Mouse (Mus musculus): ENCODE measurements around the gene Pheta2. TPM values are rescaled to one million over a fixed set of nuclear protein-coding genes. Genes with fewer than 3 reads are reported as not detected.

The Pheta2 gene
- polyA plus RNA-seq, 1 experiment from 2014 or later, result 43.8 TPM

- Histone ChIP-seq H3K4me3 (replicated peaks) (no peak overlapping the region), H3K4me2 (no peak overlapping the region), H3K9ac (no peak overlapping the region), H3K36me3 (peaks cover 18% of the 10 kb centered on the region), H3K4me1 (replicated peaks) (peaks cover 14% of the 10 kb centered on the region), H3K9me3 (replicated peaks) (peaks cover 4% of the 10 kb centered on the region; the same call in 1 of the 2 replicates), H3K27me3 (no peaks in the 10 kb centered on the region), H3K27ac (no peak overlapping the region)
- WGBS (ENCODE audit: insufficient replicate concordance), result 59% methylated on average over 2 of the region's 2 CpGs
- no peak for ATAC-seq (ENCODE audit: low read depth)
- no peak for DNase-seq
These were observed 13.4 kb upstream of the Pheta2 start for GRCm38 (mm10) chr15:82325382-82325781.

DNA sequence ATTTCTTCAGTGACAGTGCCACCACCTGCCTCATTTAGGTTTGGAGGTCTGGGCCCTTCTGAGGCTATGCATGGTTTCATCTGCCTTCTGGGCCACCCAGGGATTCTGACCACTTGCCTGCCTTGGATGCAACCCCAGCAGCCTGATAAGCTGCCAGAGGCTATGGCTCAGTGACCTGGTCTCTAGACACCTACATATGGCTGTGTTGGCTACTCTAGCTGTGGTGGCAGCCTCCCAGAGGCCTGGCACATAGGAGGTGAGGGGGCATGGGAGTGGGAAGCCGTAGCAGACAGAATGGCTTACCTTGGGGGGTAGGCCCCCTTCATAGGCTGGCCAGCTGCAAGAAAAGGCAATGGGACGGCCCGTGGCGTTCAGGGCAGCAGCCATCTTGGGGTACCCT is 3.5 kb upstream of the Pheta2 start:
- Histone ChIP-seq H3K27me3 (no peaks in the 10 kb centered on the region), H3K9me3 (replicated peaks) (no peaks in the 10 kb centered on the region), H3K4me3 (replicated peaks) (no peak overlapping the region), H3K27ac (no peak overlapping the region), H3K9ac (0 out of 2 replicates have a peak overlapping the region, but pooled peaks have one; percentile 6), H3K4me2 (no peak overlapping the region), H3K4me1 (replicated peaks) (peaks cover 38% of the 10 kb centered on the region), H3K36me3 (peaks cover 62% of the 10 kb centered on the region)
- ATAC-seq (ENCODE audit: low read depth) (no peak), DNase-seq (no peak)
- WGBS (ENCODE audit: insufficient replicate concordance), result 95% methylated on average over 4 of the region's 4 CpGs

DNA sequence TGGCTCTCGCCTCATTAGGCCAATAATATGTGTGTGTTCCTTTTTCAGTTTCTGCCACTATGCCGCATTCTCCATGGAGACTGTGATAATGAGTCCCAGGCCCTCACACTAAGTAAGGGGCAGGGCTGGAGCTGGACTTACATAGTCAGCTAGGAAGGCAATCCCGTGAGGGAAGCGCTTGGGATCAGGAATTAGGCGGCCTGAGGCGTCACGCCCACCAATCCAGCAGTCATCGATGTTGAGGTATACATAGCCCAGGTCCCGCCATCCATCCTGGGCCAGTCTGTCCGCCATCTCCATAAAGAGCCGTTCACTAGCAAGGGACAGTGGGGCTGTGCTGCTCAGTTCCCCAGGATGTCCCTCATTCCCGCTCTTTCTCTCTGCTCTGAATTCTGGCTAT is 2.1 kb upstream of the Pheta2 start:
- H3K9me3 ChIP-seq (replicated peaks), result no peaks in the 10 kb centered on the region
- peak overlapping the region; percentile 97 for H3K4me2 ChIP-seq
- WGBS (ENCODE audit: insufficient replicate concordance), result 91% methylated on average over 12 of the region's 12 CpGs
- ATAC-seq (ENCODE audit: low read depth), result no peak
- peak overlapping the region; percentile 51 for H3K27ac ChIP-seq
- H3K4me1 ChIP-seq (replicated peaks), result peaks cover 44% of the 10 kb centered on the region
- peaks cover 48% of the 10 kb centered on the region for H3K36me3 ChIP-seq
- peak overlapping the region; percentile 71 for H3K4me3 ChIP-seq (replicated peaks)
- H3K9ac ChIP-seq, result peak overlapping the region; percentile 82; the same call in 1 of the 2 replicates
- DNase-seq, result no peak
- no peaks in the 10 kb centered on the region for H3K27me3 ChIP-seq

DNA sequence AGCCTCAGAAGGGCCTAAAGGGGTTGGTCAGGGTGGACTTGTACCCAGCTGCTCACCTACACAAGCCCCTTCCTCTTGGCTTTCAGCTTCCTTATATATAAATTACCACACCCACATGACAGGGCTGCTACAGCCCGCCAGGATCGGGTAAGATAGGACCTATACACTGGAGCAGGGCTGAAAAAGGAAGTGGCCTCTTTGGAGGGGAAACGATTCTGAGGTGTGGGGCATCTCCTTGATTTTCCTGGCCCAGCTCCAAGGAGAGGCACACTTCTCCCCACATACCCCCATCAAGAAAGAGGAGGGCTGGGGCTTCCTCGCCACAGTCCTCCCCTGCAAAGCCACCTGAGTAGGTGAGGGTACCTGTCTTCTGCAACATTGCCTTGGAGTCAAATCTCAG is 867 bp upstream of the Pheta2 start:
- Histone ChIP-seq H3K4me2 (peak overlapping the region; percentile 97), H3K4me1 (replicated peaks) (peaks cover 56% of the 10 kb centered on the region), H3K27me3 (no peaks in the 10 kb centered on the region), H3K9me3 (replicated peaks) (no peaks in the 10 kb centered on the region), H3K36me3 (peaks cover 37% of the 10 kb centered on the region), H3K27ac (peak overlapping the region; percentile 83), H3K9ac (peak overlapping the region; percentile 82), H3K4me3 (replicated peaks) (peak overlapping the region; percentile 71)
- no peak for ATAC-seq (ENCODE audit: low read depth)
- DNase-seq, result no peak
- 11% methylated on average over 4 of the region's 4 CpGs for WGBS (ENCODE audit: insufficient replicate concordance)

GRCm38 (mm10) chr15:82339150-82339549 is 408 bp downstream of the Pheta2 start:
- Histone ChIP-seq H3K36me3 (peaks cover 42% of the 10 kb centered on the region), H3K9ac (peak overlapping the region; percentile 97), H3K27ac (peak overlapping the region; percentile 100), H3K4me1 (replicated peaks) (peaks cover 69% of the 10 kb centered on the region), H3K9me3 (replicated peaks) (no peaks in the 10 kb centered on the region), H3K27me3 (no peaks in the 10 kb centered on the region), H3K4me2 (peak overlapping the region; percentile 97), H3K4me3 (replicated peaks) (peak overlapping the region; percentile 71)
- DNase-seq (no peak), ATAC-seq (ENCODE audit: low read depth) (no peak)
- 37% methylated on average over 10 of the region's 10 CpGs for WGBS (ENCODE audit: insufficient replicate concordance)

GRCm38 (mm10) chr15:82339634-82340254 is 1.0 kb downstream of the Pheta2 start:
- peak overlapping the region; percentile 100 for H3K27ac ChIP-seq
- no peaks in the 10 kb centered on the region for H3K27me3 ChIP-seq
- ATAC-seq (ENCODE audit: low read depth) (no peak), DNase-seq (no peak)
- WGBS (ENCODE audit: insufficient replicate concordance), result 37% methylated on average over 8 of the region's 8 CpGs
- H3K4me1 ChIP-seq (replicated peaks), result peaks cover 75% of the 10 kb centered on the region
- no peaks in the 10 kb centered on the region for H3K9me3 ChIP-seq (replicated peaks)
- peaks cover 42% of the 10 kb centered on the region for H3K36me3 ChIP-seq
- peak overlapping the region; percentile 97 for H3K9ac ChIP-seq
- H3K4me2 ChIP-seq, result peak overlapping the region; percentile 97
- H3K4me3 ChIP-seq (replicated peaks), result peak overlapping the region; percentile 83

DNA sequence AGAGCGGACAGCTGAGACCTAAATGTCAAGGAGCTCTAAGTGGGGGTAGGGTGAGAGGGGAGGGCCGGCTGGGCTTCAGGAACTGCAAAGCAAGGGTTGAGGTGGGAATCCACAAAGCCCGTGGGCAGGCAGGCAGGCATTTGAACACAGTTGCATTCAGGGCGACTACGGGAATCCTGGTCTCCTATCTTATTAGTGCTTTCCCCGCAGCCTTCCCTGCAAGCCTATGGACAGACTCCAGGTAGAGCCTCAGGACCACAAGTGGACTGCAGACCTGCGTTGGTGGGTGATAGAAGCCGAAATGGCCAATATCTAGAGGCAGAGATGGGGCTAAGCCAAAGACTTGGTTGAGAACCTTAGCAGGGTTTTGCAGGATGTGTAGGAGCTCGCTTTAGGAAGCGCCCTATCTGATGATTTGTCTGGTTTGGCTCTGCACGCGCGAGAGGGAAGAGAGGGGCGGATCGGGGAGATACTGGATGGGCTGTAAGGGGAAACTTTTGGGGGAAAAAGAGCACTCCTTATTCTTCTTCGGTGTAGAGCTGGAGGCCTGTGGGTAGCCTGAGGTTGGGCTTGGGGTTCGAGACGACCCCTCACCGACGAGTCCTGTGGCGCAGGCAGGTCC is 1.8 kb downstream of the Pheta2 start:
- Histone ChIP-seq H3K4me1 (replicated peaks) (peaks cover 83% of the 10 kb centered on the region), H3K27ac (peak overlapping the region; percentile 100), H3K9me3 (replicated peaks) (no peaks in the 10 kb centered on the region), H3K4me3 (replicated peaks) (peak overlapping the region; percentile 83), H3K27me3 (no peaks in the 10 kb centered on the region), H3K4me2 (peak overlapping the region; percentile 97), H3K9ac (peak overlapping the region; percentile 97), H3K36me3 (peaks cover 42% of the 10 kb centered on the region)
- ATAC-seq (ENCODE audit: low read depth) (0 out of 2 replicates have a peak, but pooled peaks have one; percentile 12), DNase-seq (peak; percentile 66)
- 12% methylated on average over 21 of the region's 21 CpGs for WGBS (ENCODE audit: insufficient replicate concordance)

DNA sequence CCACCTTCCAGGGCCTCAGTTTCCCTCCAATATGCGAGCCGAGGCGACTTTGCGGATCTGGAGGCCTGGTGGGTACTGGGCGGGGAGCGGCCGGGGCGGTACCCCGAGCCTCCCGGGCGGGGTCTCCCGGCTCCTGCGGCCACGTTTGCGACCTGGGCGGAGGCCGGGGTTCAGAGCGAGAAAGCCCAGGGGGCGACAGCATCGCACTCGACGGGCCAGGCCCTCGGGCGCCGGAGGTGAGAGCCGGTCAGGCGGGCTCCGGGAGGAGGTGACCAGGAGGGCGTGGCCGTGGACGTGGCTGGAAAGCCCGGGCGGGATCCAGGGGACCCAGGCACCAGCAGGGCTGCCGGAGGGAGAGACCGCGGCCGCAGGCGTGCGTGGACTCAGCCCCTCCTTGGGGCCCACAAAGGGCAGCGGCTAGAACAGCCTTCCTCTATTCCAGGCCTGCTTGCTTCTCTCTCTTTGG is 2.3 kb downstream of the Pheta2 start:
- Histone ChIP-seq H3K36me3 (peaks cover 36% of the 10 kb centered on the region), H3K9me3 (replicated peaks) (no peaks in the 10 kb centered on the region), H3K4me2 (peak overlapping the region; percentile 97), H3K4me3 (replicated peaks) (peak overlapping the region; percentile 83), H3K9ac (peak overlapping the region; percentile 97), H3K27ac (peak overlapping the region; percentile 100), H3K4me1 (replicated peaks) (peaks cover 83% of the 10 kb centered on the region), H3K27me3 (no peaks in the 10 kb centered on the region)
- DNase-seq (peak; percentile 85), ATAC-seq (ENCODE audit: low read depth) (peak; percentile 43)
- WGBS (ENCODE audit: insufficient replicate concordance), result under 1% methylated on average over 37 of the region's 40 CpGs

- peak; percentile 67 for ATAC-seq (ENCODE audit: low read depth)
- peak overlapping the region; percentile 100 for H3K27ac ChIP-seq
These were observed 3.2 kb downstream of the Pheta2 start for GRCm38 (mm10) chr15:82341675-82342542.

DNA sequence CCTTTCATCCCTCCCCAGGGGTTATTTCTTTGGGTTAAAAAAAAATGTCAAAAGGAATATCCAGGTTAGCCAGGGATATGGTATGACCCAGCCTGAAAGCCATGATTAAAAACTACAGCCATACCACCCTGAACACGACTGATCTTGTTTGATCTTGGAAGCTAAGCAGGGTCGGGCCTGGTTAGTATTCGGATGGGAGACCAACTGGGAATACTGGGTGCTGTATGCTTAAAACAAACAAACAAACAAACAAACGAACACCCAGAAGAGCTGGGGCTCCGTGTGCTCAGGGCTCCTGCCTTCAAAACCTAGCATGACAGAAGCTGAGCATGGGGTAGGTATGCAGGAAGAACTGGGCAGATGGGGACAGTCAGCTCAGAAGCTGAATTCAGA is 3.8 kb downstream of the Pheta2 start:
- Histone ChIP-seq H3K9me3 (replicated peaks) (no peaks in the 10 kb centered on the region), H3K4me2 (peak overlapping the region; percentile 97), H3K27me3 (no peaks in the 10 kb centered on the region), H3K9ac (peak overlapping the region; percentile 97), H3K4me3 (replicated peaks) (peak overlapping the region; percentile 83), H3K36me3 (peaks cover 31% of the 10 kb centered on the region), H3K27ac (peak overlapping the region; percentile 100), H3K4me1 (replicated peaks) (peaks cover 82% of the 10 kb centered on the region)
- no peak for DNase-seq
- no peak for ATAC-seq (ENCODE audit: low read depth)
- 32% methylated on average over 5 of the region's 5 CpGs for WGBS (ENCODE audit: insufficient replicate concordance)

More at GRCm38 (mm10) chr15:82341675-82342542, 3.2 kb downstream of the Pheta2 start:
- Histone ChIP-seq H3K4me2 (peak overlapping the region; percentile 97), H3K4me1 (replicated peaks) (peaks cover 82% of the 10 kb centered on the region), H3K27me3 (no peaks in the 10 kb centered on the region), H3K9ac (peak overlapping the region; percentile 97), H3K36me3 (peaks cover 28% of the 10 kb centered on the region), H3K9me3 (replicated peaks) (no peaks in the 10 kb centered on the region), H3K4me3 (replicated peaks) (peak overlapping the region; percentile 83)
- 7% methylated on average over 15 of the region's 15 CpGs for WGBS (ENCODE audit: insufficient replicate concordance)
- DNase-seq, result peak; percentile 90
